Mouse (Mus musculus) gastrocnemius, adult 8-10 months (tissue): ENCODE data around the gene Slbp. TPM values are rescaled to one million over a fixed set of nuclear protein-coding genes. Genes with fewer than 3 reads are reported as not detected.

Experiments
- DNase-seq, 2 experiments: peaks; one replicate each; pipeline ENCODE4 v3.0.0; 2022; ENCODE audit warnings: low spot score in 2 of 2
- total RNA-seq, 4 experiments: library from RNA; stranded (reverse); gene quantifications; 2 replicates each; pipeline ENCODE4 v1.2.4; 2022

Gene Slbp
- total RNA-seq, 4 experiments from 2014 or later, result 5.8 to 6.4 (median 6.0) TPM

- peak; percentile 60 to 72 for DNase-seq
These were observed 21.8 kb downstream of the Slbp start for GRCm38 (mm10) chr5:33630615-33631014.

- peak; percentile 40 to 54 for DNase-seq
These were observed 22.3 kb downstream of the Slbp start for GRCm38 (mm10) chr5:33630061-33630460.

GRCm38 (mm10) chr5:33629301-33629987, 22.9 kb downstream of the Slbp start, which contains the start of the genes Fam53a and Gm9903:
Gene Fam53a (minus strand): TSS chr5:33629635.
Gene Gm9903 (plus strand): TSS chr5:33629925.
- DNase-seq, result peak; percentile 100

GRCm38 (mm10) chr5:33628820-33629300, 23.5 kb downstream of the Slbp start:
- DNase-seq, result peak; percentile 53 to 54

GRCm38 (mm10) chr5:33627968-33628367, 24.4 kb downstream of the Slbp start:
- no peak for DNase-seq

GRCm38 (mm10) chr5:33623766-33624165, 28.6 kb downstream of the Slbp start:
- no peak for DNase-seq

- no peak for DNase-seq
These were observed 29.7 kb downstream of the Slbp start for GRCm38 (mm10) chr5:33622671-33623070.

GRCm38 (mm10) chr5:33614391-33614790, 38.0 kb downstream of the Slbp start:
- no peak for DNase-seq

GRCm38 (mm10) chr5:33611795-33612194, 40.6 kb downstream of the Slbp start:
- DNase-seq, result no peak

- DNase-seq, result no peak
These were observed 43.1 kb downstream of the Slbp start for GRCm38 (mm10) chr5:33609226-33609625.

GRCm38 (mm10) chr5:33607434-33607833, 44.9 kb downstream of the Slbp start:
- no peak for DNase-seq

GRCm38 (mm10) chr5:33606631-33607030, 45.7 kb downstream of the Slbp start:
- no peak for DNase-seq

GRCm38 (mm10) chr5:33605314-33605713, 47.1 kb downstream of the Slbp start:
- DNase-seq, result peak; percentile 39 to 53

- no peak for DNase-seq
These were observed 58.8 kb downstream of the Slbp start for GRCm38 (mm10) chr5:33593620-33594019.

- peak; percentile 40 to 47 for DNase-seq
These were observed 63.0 kb downstream of the Slbp start for GRCm38 (mm10) chr5:33589221-33589888.

- DNase-seq, result no peak
These were observed 64.3 kb downstream of the Slbp start for GRCm38 (mm10) chr5:33588066-33588465.

- no peak for DNase-seq
These were observed 64.8 kb downstream of the Slbp start for GRCm38 (mm10) chr5:33587498-33588058.

Other genes starting within 250 kb of the Slbp start
- not detected for gene Nkx1-1, start 218.6 kb downstream of the Slbp start, total RNA-seq
- 10 to 100 TPM; 62.3 to 84.8 (median 69.4) TPM for gene Fam53a, start 22.9 kb downstream of the Slbp start, total RNA-seq
- under 1 TPM in 3 of 4 experiments, not detected in 1; 0.27 to 0.46 (median 0.46) TPM for gene Gm9903, start 22.6 kb downstream of the Slbp start, total RNA-seq
- gene Tacc3, start 5.6 kb upstream of the Slbp start, total RNA-seq, result 1 to 10 TPM in 3 of 4 experiments, under 1 TPM in 1; 0.88 to 1.8 (median 1.2) TPM
- gene Tmem129, start 5.8 kb upstream of the Slbp start, total RNA-seq, result 10 to 100 TPM in 2 of 4 experiments, 1 to 10 TPM in 2; 9.2 to 11.3 (median 10.1) TPM
- gene Fgfr3, start 69.1 kb upstream of the Slbp start, total RNA-seq, result 1 to 10 TPM; 1.6 to 4.7 (median 1.9) TPM
- 10 to 100 TPM; 69.8 to 82.0 (median 73.8) TPM for gene Letm1, start 130.2 kb upstream of the Slbp start, total RNA-seq
- gene Nsd2, start 168.2 kb upstream of the Slbp start, total RNA-seq, result 10 to 100 TPM in 3 of 4 experiments, 1 to 10 TPM in 1; 7.4 to 12.7 (median 11.2) TPM